Mouse (Mus musculus) cerebellum, adult 2 months (tissue): ENCODE data around the gene Pla2g4a.

ENCODE experiments used
- CTCF ChIP-seq: fragments of 200-500 bp; IDR thresholded peaks from 2 replicates; pipeline ENCODE4 v1.5.1; 2011; ENCODE audit warnings: low read depth, mild to moderate bottlenecking, control low read depth, low read length, moderate library complexity, borderline replicate concordance; ENCODE audit not compliant: insufficient read depth
- POLR2A ChIP-seq: fragments of 200-500 bp; IDR thresholded peaks from 2 replicates; pipeline ENCODE4 v1.6.1; 2011; ENCODE audit warnings: low read length, control low read depth, borderline replicate concordance; ENCODE audit not compliant: insufficient read depth

DNA sequence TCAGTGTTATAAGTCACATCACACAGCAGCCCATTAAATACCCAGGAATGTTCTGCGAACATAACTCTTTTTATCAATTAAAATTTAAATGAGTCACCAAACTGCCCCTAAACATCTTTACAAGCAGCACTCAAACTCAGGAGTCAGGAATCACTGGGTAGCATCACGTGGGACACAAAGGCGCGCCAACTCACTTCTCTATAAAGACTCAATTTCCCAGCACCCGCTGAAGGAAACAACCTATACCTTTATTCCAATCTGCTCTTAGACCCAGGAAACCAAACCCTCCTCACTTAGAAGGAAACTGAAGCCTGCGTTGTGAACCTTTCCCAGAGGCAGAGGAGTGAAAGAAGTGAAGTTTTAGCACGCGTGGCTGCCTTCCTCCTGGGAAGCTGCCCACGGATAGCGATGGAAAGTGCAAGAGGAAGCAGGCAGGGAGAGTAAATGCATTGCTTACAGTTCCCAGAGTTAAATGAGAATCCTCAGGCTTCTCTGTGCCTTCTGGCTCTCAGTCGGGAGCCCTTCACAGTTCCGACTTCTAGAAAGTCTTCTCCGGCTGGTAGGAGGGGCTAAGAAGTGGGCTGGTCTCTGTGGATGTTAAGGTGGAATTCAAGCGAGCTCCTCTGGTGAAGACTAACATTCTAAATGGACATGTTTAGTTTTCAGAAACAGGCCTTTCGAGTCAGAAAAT, at the start of gene Pla2g4a:
- TF ChIP-seq CTCF (no peak), POLR2A (no peak)
